Mouse (Mus musculus): ENCODE measurements around the gene Bpifa1. TPM values are rescaled to one million over a fixed set of nuclear protein-coding genes. Genes with fewer than 3 reads are reported as not detected.
"Not testable (repeated sequence)": the region's sequence is repeated elsewhere in the genome, so short reads cannot be mapped to it uniquely, and the experiment has no call there.

Bpifa1 gene
- total RNA-seq (2021), result not detected

GRCm38 (mm10) chr2:154142580-154142979 lies at the start of gene Bpifa1:
Gene Bpifa1 (plus strand): TSS chr2:154142880.
- no peak for DNase-seq
- intact Hi-C loops (cut with DNase I), result no loop called here

- intact Hi-C loops (cut with DNase I), result no loop called here
- DNase-seq, result no peak
Observed at GRCm38 (mm10) chr2:154097734-154098133, 44.9 kb upstream of the Bpifa1 start.

- no peak for DNase-seq
- intact Hi-C loops (cut with DNase I), result no loop called here
Observed at GRCm38 (mm10) chr2:154117381-154117780, 25.3 kb upstream of the Bpifa1 start.

- intact Hi-C loops (cut with DNase I), result no loop called here
- no peak for DNase-seq
Observed at GRCm38 (mm10) chr2:154130120-154130519, 12.6 kb upstream of the Bpifa1 start, which contains the start of gene Bpifa3. Gene Bpifa3 (plus strand): TSS chr2:154130336.

- no peak for DNase-seq
- intact Hi-C loops (cut with DNase I), result loop anchor here (1.0 kb wide), 1 partner anchor 22 kb away; no protein-coding TSS in a partner anchor
Observed at GRCm38 (mm10) chr2:154143735-154144134, 1.1 kb downstream of the Bpifa1 start.

- DNase-seq, result no peak
- intact Hi-C loops (cut with DNase I), result no loop called here
Observed at GRCm38 (mm10) chr2:154147496-154147895, 4.8 kb downstream of the Bpifa1 start.

GRCm38 (mm10) chr2:154158433-154158832 lies 15.8 kb downstream of the Bpifa1 start:
- intact Hi-C loops (cut with DNase I), result loop anchor here (1.0 to 5.0 kb wide), 2 partner anchors 112 to 156 kb away; no protein-coding TSS in a partner anchor
- peak; percentile 6 to 41 for DNase-seq

- intact Hi-C loops (cut with DNase I), result no loop called here
- DNase-seq, result no peak
Observed at GRCm38 (mm10) chr2:154162307-154162706, 19.6 kb downstream of the Bpifa1 start, which contains the start of gene Bpifa5. Gene Bpifa5 (plus strand): TSS chr2:154162607.

GRCm38 (mm10) chr2:154163306-154163705 lies 20.6 kb downstream of the Bpifa1 start:
- intact Hi-C loops (cut with DNase I), result no loop called here
- DNase-seq, result no peak

- intact Hi-C loops (cut with DNase I), result no loop called here
- DNase-seq, result no peak
Observed at GRCm38 (mm10) chr2:154169172-154169571, 26.5 kb downstream of the Bpifa1 start.

GRCm38 (mm10) chr2:154171621-154172020 lies 28.9 kb downstream of the Bpifa1 start:
- intact Hi-C loops (cut with DNase I), result loop anchor here (5.0 kb wide), 1 partner anchor 121 kb away; no protein-coding TSS in a partner anchor
- DNase-seq, result no peak

GRCm38 (mm10) chr2:154173313-154173712 lies 30.6 kb downstream of the Bpifa1 start:
- DNase-seq, result no peak

GRCm38 (mm10) chr2:154181900-154182299 lies 39.2 kb downstream of the Bpifa1 start:
- intact Hi-C loops (cut with DNase I); DNase-seq: not testable (repeated sequence)

More at GRCm38 (mm10) chr2:154173313-154173712, 30.6 kb downstream of the Bpifa1 start:
- intact Hi-C loops (cut with DNase I), result loop anchor here (1.0 to 5.0 kb wide), 2 partner anchors 34 to 119 kb away; no protein-coding TSS in a partner anchor

GRCm38 (mm10) chr2:154183061-154183460 lies 40.4 kb downstream of the Bpifa1 start:
- intact Hi-C loops (cut with DNase I); DNase-seq: not testable (repeated sequence)

GRCm38 (mm10) chr2:154185319-154185718 lies 42.6 kb downstream of the Bpifa1 start:
- no peak for DNase-seq

GRCm38 (mm10) chr2:154185748-154186147 lies 43.1 kb downstream of the Bpifa1 start:
- no peak for DNase-seq
- intact Hi-C loops (cut with DNase I), result no loop called here

More at GRCm38 (mm10) chr2:154185319-154185718, 42.6 kb downstream of the Bpifa1 start:
- intact Hi-C loops (cut with DNase I), result no loop called here

GRCm38 (mm10) chr2:154187468-154187867 lies 44.8 kb downstream of the Bpifa1 start:
- DNase-seq, result no peak
- intact Hi-C loops (cut with DNase I), result no loop called here

GRCm38 (mm10) chr2:154189877-154190434 lies 47.3 kb downstream of the Bpifa1 start:
- DNase-seq, result no peak
- intact Hi-C loops (cut with DNase I), result no loop called here

- intact Hi-C loops (cut with DNase I), result no loop called here
Observed at GRCm38 (mm10) chr2:154190546-154191258, 48.0 kb downstream of the Bpifa1 start, which contains the start of gene Bpifb1. Gene Bpifb1 (plus strand): TSS chr2:154190818.

GRCm38 (mm10) chr2:154192141-154192540 lies 49.5 kb downstream of the Bpifa1 start:
- no peak for DNase-seq
- intact Hi-C loops (cut with DNase I), result loop anchor here (2.0 kb wide), 1 partner anchor 15 kb away; no protein-coding TSS in a partner anchor

More at GRCm38 (mm10) chr2:154190546-154191258, 48.0 kb downstream of the Bpifa1 start, which contains the start of gene Bpifb1:
- DNase-seq, result no peak

GRCm38 (mm10) chr2:154193071-154193470 lies 50.4 kb downstream of the Bpifa1 start:
- intact Hi-C loops (cut with DNase I), result loop anchor here (2.0 kb wide), 1 partner anchor 14 kb away; no protein-coding TSS in a partner anchor
- no peak for DNase-seq
